Mouse (Mus musculus) stomach, embryonic 15.5 days (tissue): Measurements from ENCODE around the gene AB124611. TPM values are rescaled to one million over a fixed set of nuclear protein-coding genes. Genes with fewer than 3 reads are reported as not detected.
"Not testable (repeated sequence)": the region's sequence is repeated elsewhere in the genome, so short reads cannot be mapped to it uniquely, and the experiment has no call there.

Experiments used
- ATAC-seq: fragments of 200-750 bp; cut with Nextera tagmentation; 2 replicates; pipeline ENCODE4 v1.8.0; 2017; ENCODE audit warnings: low read depth, moderate number of reproducible peaks, moderate TSS enrichment; ENCODE audit not compliant: insufficient read depth, low FRiP score
- H3K27ac ChIP-seq: fragments of 300-500 bp; sonication (generic); 2 replicates; pipeline ENCODE4 v1.5.1; 2015; ENCODE audit warnings: mild to moderate bottlenecking, inconsistent platforms
- H3K27me3 ChIP-seq: fragments of 300-500 bp; sonication (generic); replicated peaks from 2 replicates; pipeline ENCODE4 v1.6.1; 2015; ENCODE audit warnings: inconsistent platforms
- H3K36me3 ChIP-seq: fragments of 300-500 bp; sonication (generic); 2 replicates; pipeline ENCODE4 v1.6.1; 2015; ENCODE audit warnings: inconsistent platforms
- H3K4me1 ChIP-seq: fragments of 300-500 bp; sonication (generic); 2 replicates; pipeline ENCODE4 v1.6.1; 2015; ENCODE audit warnings: inconsistent platforms
- H3K4me2 ChIP-seq: fragments of 300-500 bp; sonication (generic); 2 replicates; pipeline ENCODE4 v1.6.1; 2015; ENCODE audit warnings: mild to moderate bottlenecking, inconsistent platforms
- H3K4me3 ChIP-seq: fragments of 300-500 bp; sonication (generic); replicated peaks from 2 replicates; pipeline ENCODE4 v1.5.1; 2015; ENCODE audit warnings: inconsistent platforms
- H3K9ac ChIP-seq: fragments of 300-500 bp; sonication (generic); 2 replicates; pipeline ENCODE4 v1.6.1; 2015; ENCODE audit warnings: inconsistent platforms
- H3K9me3 ChIP-seq: fragments of 300-500 bp; sonication (generic); 2 replicates; pipeline ENCODE4 v1.6.1; 2016; ENCODE audit warnings: inconsistent platforms
- WGBS: fragments of 180-500 bp; shearing (Covaris S2); methylation state at CpG from one replicate; pipeline ENCODE4 v1.1.7; 2015; 5-methylcytosine and 5-hydroxymethylcytosine counted together
- microRNA-seq: library from miRNA; unstranded; fragments of <30 nt; microRNA quantifications from one replicate; pipeline ENCODE4, GENCODE M21; 2016
- polyA plus RNA-seq: library from polyadenylated mRNA; unstranded; fragments of >200 nt; fragmentation: Nextera tagmentation; extraction: Ambion mirVana; gene quantifications from 2 replicates; pipeline ENCODE4 v1.2.1, GENCODE M21; 2015

AB124611 gene
- polyA plus RNA-seq, 1 experiment from 2014 or later: 6.0 TPM

- WGBS: under 1% methylated on average over 66 of the region's 69 CpGs
- Histone ChIP-seq H3K4me3 (peak overlapping the region; percentile 82), H3K27ac (peak overlapping the region; percentile 87), H3K4me1 (peaks cover 14% of the 10 kb centered on the region), H3K9me3 (no peaks in the 10 kb centered on the region), H3K36me3 (peaks cover 23% of the 10 kb centered on the region), H3K9ac (peak overlapping the region; percentile 86), H3K27me3 (no peaks in the 10 kb centered on the region), H3K4me2 (peak overlapping the region; percentile 92)
- ATAC-seq: 0 out of 2 replicates have a peak, but pooled peaks have one; percentile 16
These were observed 67.2 kb downstream of the AB124611 start for GRCm38 (mm10) chr9:21593122-21593721.

GRCm38 (mm10) chr9:21594350-21594749 lies 68.4 kb downstream of the AB124611 start:
- H3K4me3 ChIP-seq: peak overlapping the region; percentile 82
- not testable (repeated sequence) for H3K27me3 ChIP-seq, H3K9me3 ChIP-seq, H3K9ac ChIP-seq, H3K27ac ChIP-seq, ATAC-seq
- peak overlapping the region; percentile 92 for H3K4me2 ChIP-seq
- peaks cover 14% of the 10 kb centered on the region for H3K4me1 ChIP-seq
- WGBS: 86% methylated on average over 8 of the region's 8 CpGs
- H3K36me3 ChIP-seq: peaks cover 13% of the 10 kb centered on the region; the same call in 1 of the 2 replicates

- Histone ChIP-seq H3K27ac (no peak overlapping the region), H3K9me3 (no peaks in the 10 kb centered on the region), H3K4me2 (0 out of 2 replicates have a peak overlapping the region, but pooled peaks have one; percentile 92), H3K4me3 (no peak overlapping the region), H3K36me3 (0 out of 2 replicates have a peak, but pooled peaks cover 10% of the 10 kb centered on the region), H3K4me1 (peaks cover 14% of the 10 kb centered on the region), H3K27me3 (no peaks in the 10 kb centered on the region), H3K9ac (no peak overlapping the region)
- ATAC-seq: no peak
- WGBS: 73% methylated on average over 2 of the region's 2 CpGs
These were observed 68.9 kb downstream of the AB124611 start for GRCm38 (mm10) chr9:21594838-21595237.

Small RNA genes within 50 kb of the gene (microRNA-seq; reads per million reads assigned to microRNA genes)
- 11.4 reads per million, percentile 26 among the genes with 10 or more reads in this experiment for gene Mir199a-1

Other genes starting within 250 kb of the AB124611 start
- 14.4 and 14.5 TPM in 2 replicates for gene Kri1, start 238.2 kb upstream of the AB124611 start, polyA plus RNA-seq
- gene Cdkn2d, start 234.8 kb upstream of the AB124611 start, polyA plus RNA-seq: 44.4 and 50.0 TPM in 2 replicates
- 67.7 and 74.2 TPM in 2 replicates for gene Ap1m2, start 213.8 kb upstream of the AB124611 start, polyA plus RNA-seq
- 89.1 and 95.7 TPM in 2 replicates for gene Slc44a2, start 205.5 kb upstream of the AB124611 start, polyA plus RNA-seq
- gene Ilf3, start 158.3 kb upstream of the AB124611 start, polyA plus RNA-seq: 150 and 154 TPM in 2 replicates
- 55.9 and 57.6 TPM in 2 replicates for gene Qtrt1, start 114.3 kb upstream of the AB124611 start, polyA plus RNA-seq
- 71.3 and 75.7 TPM in 2 replicates for gene Dnm2, start 101.3 kb upstream of the AB124611 start, polyA plus RNA-seq
- gene Tmed1, start 15.9 kb upstream of the AB124611 start, polyA plus RNA-seq: 85.8 and 90.5 TPM in 2 replicates
- 40.0 and 51.1 TPM in 2 replicates for gene Carm1, start 20.7 kb downstream of the AB124611 start, polyA plus RNA-seq
- 25.4 and 29.9 TPM in 2 replicates for gene Timm29, start 66.5 kb downstream of the AB124611 start, polyA plus RNA-seq
- gene Yipf2, start 66.7 kb downstream of the AB124611 start, polyA plus RNA-seq: 31.3 and 33.8 TPM in 2 replicates
- gene Smarca4, start 90.0 kb downstream of the AB124611 start, polyA plus RNA-seq: 68.7 and 74.3 TPM in 2 replicates
- gene Ldlr, start 197.3 kb downstream of the AB124611 start, polyA plus RNA-seq: 53.8 and 61.0 TPM in 2 replicates
- 110 and 119 TPM in 2 replicates for gene Spc24, start 234.1 kb downstream of the AB124611 start, polyA plus RNA-seq